Mouse (Mus musculus): ENCODE results near the gene Inafm2. TPM values are rescaled to one million over a fixed set of nuclear protein-coding genes. Genes with fewer than 3 reads are reported as not detected.

The Inafm2 gene
- polyA plus RNA-seq, 1 experiment from 2014 or later = 46.7 TPM

GRCm38 (mm10) chr2:118730622-118730915, 15.0 kb upstream of the Inafm2 start:
- no peaks in the 10 kb centered on the region for H3K36me3 ChIP-seq (ENCODE audit: control insufficient read depth, insufficient read depth, low read length)
- peaks cover 20% of the 10 kb centered on the region for H3K27me3 ChIP-seq (ENCODE audit: control insufficient read depth, insufficient read depth, low read length)
- H3K4me2 ChIP-seq = no peak overlapping the region
- H3K9me3 ChIP-seq (replicated peaks; ENCODE audit: control insufficient read depth, low read length) = no peaks in the 10 kb centered on the region
- WGBS (ENCODE audit: insufficient replicate concordance) = 7% methylated on average over 3 of the region's 3 CpGs
- no peak overlapping the region for H3K4me3 ChIP-seq (ENCODE audit: low read depth, low read length)
- H3K27ac ChIP-seq (ENCODE audit: low read depth, low read length) = no peak overlapping the region
- H3K4me1 ChIP-seq (ENCODE audit: control insufficient read depth, insufficient read depth, low read length) = peaks cover 25% of the 10 kb centered on the region
- no peak overlapping the region for H3K9ac ChIP-seq (ENCODE audit: low read depth, low read length)
- no peak; the same call in 1 of the 2 replicates for ATAC-seq (replicated peaks; ENCODE audit: insufficient number of reproducible peaks, low FRiP score, low TSS enrichment)

- H3K9me3 ChIP-seq (replicated peaks; ENCODE audit: control insufficient read depth, low read length) = no peaks in the 10 kb centered on the region
- peaks cover 16% of the 10 kb centered on the region; the same call in 1 of the 2 replicates for H3K27me3 ChIP-seq (ENCODE audit: control insufficient read depth, insufficient read depth, low read length)
- no peaks in the 10 kb centered on the region for H3K36me3 ChIP-seq (ENCODE audit: control insufficient read depth, insufficient read depth, low read length)
- no peak overlapping the region for H3K27ac ChIP-seq (ENCODE audit: low read depth, low read length)
- H3K4me2 ChIP-seq = no peak overlapping the region
- H3K4me3 ChIP-seq (ENCODE audit: low read depth, low read length) = no peak overlapping the region
- H3K4me1 ChIP-seq (ENCODE audit: control insufficient read depth, insufficient read depth, low read length) = peaks cover 25% of the 10 kb centered on the region
- no peak for ATAC-seq (replicated peaks; ENCODE audit: insufficient number of reproducible peaks, low FRiP score, low TSS enrichment)
- 77% methylated on average over 5 of the region's 5 CpGs for WGBS (ENCODE audit: insufficient replicate concordance)
- H3K9ac ChIP-seq (ENCODE audit: low read depth, low read length) = no peak overlapping the region
Observed at GRCm38 (mm10) chr2:118731981-118732380, 13.6 kb upstream of the Inafm2 start.

GRCm38 (mm10) chr2:118733341-118733740, 12.2 kb upstream of the Inafm2 start:
- Histone ChIP-seq H3K27ac (ENCODE audit: low read depth, low read length) (no peak overlapping the region), H3K27me3 (ENCODE audit: control insufficient read depth, insufficient read depth, low read length) (peaks cover 16% of the 10 kb centered on the region; the same call in 1 of the 2 replicates), H3K4me2 (no peak overlapping the region), H3K4me1 (ENCODE audit: control insufficient read depth, insufficient read depth, low read length) (peaks cover 16% of the 10 kb centered on the region), H3K9ac (ENCODE audit: low read depth, low read length) (no peak overlapping the region), H3K4me3 (ENCODE audit: low read depth, low read length) (no peak overlapping the region), H3K9me3 (replicated peaks; ENCODE audit: control insufficient read depth, low read length) (no peaks in the 10 kb centered on the region), H3K36me3 (ENCODE audit: control insufficient read depth, insufficient read depth, low read length) (no peaks in the 10 kb centered on the region)
- WGBS (ENCODE audit: insufficient replicate concordance) = 64% methylated on average over 5 of the region's 5 CpGs
- no peak for ATAC-seq (replicated peaks; ENCODE audit: insufficient number of reproducible peaks, low FRiP score, low TSS enrichment)

GRCm38 (mm10) chr2:118740341-118740740, 5.2 kb upstream of the Inafm2 start:
- no peak for ATAC-seq (replicated peaks; ENCODE audit: insufficient number of reproducible peaks, low FRiP score, low TSS enrichment)
- no peak overlapping the region for H3K4me3 ChIP-seq (ENCODE audit: low read depth, low read length)
- H3K27ac ChIP-seq (ENCODE audit: low read depth, low read length) = no peak overlapping the region
- no peaks in the 10 kb centered on the region for H3K9me3 ChIP-seq (replicated peaks; ENCODE audit: control insufficient read depth, low read length)
- WGBS (ENCODE audit: insufficient replicate concordance) = 54% methylated on average over 3 of the region's 3 CpGs
- H3K27me3 ChIP-seq (ENCODE audit: control insufficient read depth, insufficient read depth, low read length) = peaks cover 14% of the 10 kb centered on the region
- H3K36me3 ChIP-seq (ENCODE audit: control insufficient read depth, insufficient read depth, low read length) = no peaks in the 10 kb centered on the region
- peaks cover 8% of the 10 kb centered on the region for H3K4me1 ChIP-seq (ENCODE audit: control insufficient read depth, insufficient read depth, low read length)
- H3K4me2 ChIP-seq = no peak overlapping the region
- no peak overlapping the region for H3K9ac ChIP-seq (ENCODE audit: low read depth, low read length)

GRCm38 (mm10) chr2:118741183-118741582, 4.4 kb upstream of the Inafm2 start:
- no peak overlapping the region for H3K27ac ChIP-seq (ENCODE audit: low read depth, low read length)
- no peak for ATAC-seq (replicated peaks; ENCODE audit: insufficient number of reproducible peaks, low FRiP score, low TSS enrichment)
- peaks cover 8% of the 10 kb centered on the region for H3K4me1 ChIP-seq (ENCODE audit: control insufficient read depth, insufficient read depth, low read length)
- H3K4me3 ChIP-seq (ENCODE audit: low read depth, low read length) = no peak overlapping the region
- 63% methylated on average over 9 of the region's 9 CpGs for WGBS (ENCODE audit: insufficient replicate concordance)
- H3K4me2 ChIP-seq = no peak overlapping the region
- H3K27me3 ChIP-seq (ENCODE audit: control insufficient read depth, insufficient read depth, low read length) = peaks cover 14% of the 10 kb centered on the region
- H3K9me3 ChIP-seq (replicated peaks; ENCODE audit: control insufficient read depth, low read length) = no peaks in the 10 kb centered on the region
- H3K36me3 ChIP-seq (ENCODE audit: control insufficient read depth, insufficient read depth, low read length) = no peaks in the 10 kb centered on the region
- no peak overlapping the region for H3K9ac ChIP-seq (ENCODE audit: low read depth, low read length)

GRCm38 (mm10) chr2:118743261-118743943, 2.2 kb upstream of the Inafm2 start:
- no peak overlapping the region for H3K27ac ChIP-seq (ENCODE audit: low read depth, low read length)
- peaks cover 13% of the 10 kb centered on the region for H3K4me1 ChIP-seq (ENCODE audit: control insufficient read depth, insufficient read depth, low read length)
- no peak for ATAC-seq (replicated peaks; ENCODE audit: insufficient number of reproducible peaks, low FRiP score, low TSS enrichment)
- H3K4me2 ChIP-seq = no peak overlapping the region
- no peak overlapping the region for H3K4me3 ChIP-seq (ENCODE audit: low read depth, low read length)
- H3K9me3 ChIP-seq (replicated peaks; ENCODE audit: control insufficient read depth, low read length) = no peaks in the 10 kb centered on the region
- no peaks in the 10 kb centered on the region for H3K36me3 ChIP-seq (ENCODE audit: control insufficient read depth, insufficient read depth, low read length)
- no peak overlapping the region for H3K9ac ChIP-seq (ENCODE audit: low read depth, low read length)
- H3K27me3 ChIP-seq (ENCODE audit: control insufficient read depth, insufficient read depth, low read length) = peaks cover 14% of the 10 kb centered on the region
- WGBS (ENCODE audit: insufficient replicate concordance) = 33% methylated on average over 8 of the region's 8 CpGs

GRCm38 (mm10) chr2:118744621-118745020, 937 bp upstream of the Inafm2 start:
- 12% methylated on average over 7 of the region's 7 CpGs for WGBS (ENCODE audit: insufficient replicate concordance)
- no peak overlapping the region for H3K9ac ChIP-seq (ENCODE audit: low read depth, low read length)
- H3K9me3 ChIP-seq (replicated peaks; ENCODE audit: control insufficient read depth, low read length) = no peaks in the 10 kb centered on the region
- H3K4me2 ChIP-seq = peak overlapping the region; percentile 85
- no peak for ATAC-seq (replicated peaks; ENCODE audit: insufficient number of reproducible peaks, low FRiP score, low TSS enrichment)
- peak overlapping the region; percentile 75 for H3K4me3 ChIP-seq (ENCODE audit: low read depth, low read length)
- peaks cover 14% of the 10 kb centered on the region for H3K27me3 ChIP-seq (ENCODE audit: control insufficient read depth, insufficient read depth, low read length)
- no peak overlapping the region for H3K27ac ChIP-seq (ENCODE audit: low read depth, low read length)
- peaks cover 22% of the 10 kb centered on the region for H3K4me1 ChIP-seq (ENCODE audit: control insufficient read depth, insufficient read depth, low read length)
- no peaks in the 10 kb centered on the region for H3K36me3 ChIP-seq (ENCODE audit: control insufficient read depth, insufficient read depth, low read length)

GRCm38 (mm10) chr2:118745915-118746901, 650 bp downstream of the Inafm2 start:
- Histone ChIP-seq H3K4me1 (ENCODE audit: control insufficient read depth, insufficient read depth, low read length) (peaks cover 37% of the 10 kb centered on the region), H3K9ac (ENCODE audit: low read depth, low read length) (peak overlapping the region; percentile 91), H3K27me3 (ENCODE audit: control insufficient read depth, insufficient read depth, low read length) (peaks cover 14% of the 10 kb centered on the region), H3K9me3 (replicated peaks; ENCODE audit: control insufficient read depth, low read length) (no peaks in the 10 kb centered on the region), H3K4me3 (ENCODE audit: low read depth, low read length) (peak overlapping the region; percentile 75), H3K4me2 (peak overlapping the region; percentile 85), H3K27ac (ENCODE audit: low read depth, low read length) (peak overlapping the region; percentile 59), H3K36me3 (ENCODE audit: control insufficient read depth, insufficient read depth, low read length) (no peaks in the 10 kb centered on the region)
- ATAC-seq (replicated peaks; ENCODE audit: insufficient number of reproducible peaks, low FRiP score, low TSS enrichment) = peak; percentile 20
- WGBS (ENCODE audit: insufficient replicate concordance) = 1% methylated on average over 106 of the region's 113 CpGs
